Mouse (Mus musculus) G1E (cell line): ENCODE results near the gene Xpo6.

ENCODE experiments used
- CTCF ChIP-seq: IDR thresholded peaks from 2 replicates; pipeline ENCODE4 v1.5.1; 2012; ENCODE audit warnings: low read depth, low read length, inconsistent platforms, mixed read lengths
- GATA1 ChIP-seq: IDR thresholded peaks from 2 replicates; pipeline ENCODE4 v1.6.1; 2012; ENCODE audit warnings: borderline replicate concordance, low read length, inconsistent platforms, mixed read lengths
- TAL1 ChIP-seq: conservative IDR thresholded peaks from 2 replicates; pipeline ENCODE4 v1.6.1; 2012; ENCODE audit warnings: low read depth, low read length, inconsistent platforms, mixed read lengths

- TF ChIP-seq CTCF (no peak), GATA1 (no peak), TAL1 (no peak)
Observed at GRCm38 (mm10) chr7:126097219-126097915, 102.9 kb downstream of the Xpo6 start.
